Mouse (Mus musculus): Measurements from ENCODE around the gene Bola1. TPM values are rescaled to one million over a fixed set of nuclear protein-coding genes. Genes with fewer than 3 reads are reported as not detected.
A peak's percentile ranks its signal among the peaks of the same experiment; 100 is the strongest.

Gene Bola1
- total and polyA plus RNA-seq, 3 experiments, result 47.6 to 57.0 (median 56.5) TPM

DNA sequence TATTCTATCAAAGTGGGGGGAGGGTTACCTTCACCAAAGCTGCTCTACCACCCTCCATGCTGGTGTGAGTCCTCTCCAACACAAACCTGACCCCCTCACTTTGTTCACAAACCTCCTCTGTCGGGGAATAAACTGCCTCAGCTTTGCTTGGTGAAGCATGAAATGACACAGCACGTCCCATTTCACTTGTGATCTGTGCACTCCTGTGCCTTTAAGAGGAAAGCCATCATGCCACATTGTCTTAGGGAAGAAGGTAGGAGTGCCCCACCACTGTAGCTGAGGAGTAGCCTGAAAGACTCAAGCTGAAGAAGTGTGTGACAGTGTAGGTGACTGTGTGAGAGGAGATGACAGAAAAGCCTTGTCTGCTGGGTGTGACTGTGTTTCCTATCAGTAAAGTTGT, 5.9 kb upstream of the Bola1 start:
- DNase-seq (ENCODE audit: extremely low read depth), result peak; percentile 45
- Histone ChIP-seq H3K9me3 (replicated peaks; ENCODE audit: low read length) (no peaks in the 10 kb centered on the region), H3K27me3 (replicated peaks) (no peaks in the 10 kb centered on the region), H3K4me1 (ENCODE audit: control insufficient read depth in 1 of 2, insufficient read depth in 2 of 2) (peaks cover 23 to 77% of the 10 kb centered on the region in 2 experiments), H3K9ac (ENCODE audit: insufficient read depth, low read depth) (peak overlapping the region; percentile 71), H3K36me3 (replicated peaks in 1 of 2; ENCODE audit: control insufficient read depth in 1 of 2, insufficient read depth in 1 of 2, low read length in 1 of 2) (no peaks in the 10 kb centered on the region), H3K4me3 (replicated peaks in 1 of 3; ENCODE audit: low read depth in 2 of 3, low read length in 2 of 3, poor library complexity in 1 of 3) (peak overlapping the region in 1 of 3 experiments; percentile 17), H3K4me2 (ENCODE audit: insufficient read depth, low read depth, poor library complexity, severe bottlenecking) (peak overlapping the region; percentile 72; the same call in 1 of the 2 replicates), H3K79me2 (replicated peaks; ENCODE audit: control insufficient read depth, extremely low read depth, insufficient read depth, poor library complexity, severe bottlenecking) (peaks cover 16% of the 10 kb centered on the region), H3K27ac (ENCODE audit: insufficient read depth, low read depth) (peak overlapping the region; percentile 64)
- peak; percentile 34; the same call in 1 of the 2 replicates for TF ChIP-seq BHLHE40 (IDR thresholded peaks at IDR 0.05; ENCODE audit: low read depth, low read length)
- no peak for TF ChIP-seq MEF2A (IDR thresholded peaks at IDR 0.05; ENCODE audit: borderline replicate concordance, low read depth, low read length)
- no peak for TF ChIP-seq POLR2AphosphoS2 (IDR thresholded peaks at IDR 0.05; ENCODE audit: low read depth, low read length)
- TF ChIP-seq UBTF (IDR thresholded peaks at IDR 0.05; ENCODE audit: low read depth, low read length), result no peak
- TF ChIP-seq CHD2 (IDR thresholded peaks at IDR 0.05; ENCODE audit: low read length), result 0 out of 2 replicates have a peak, but pooled peaks have one; percentile 29
- no peak for TF ChIP-seq SIN3A (IDR thresholded peaks at IDR 0.05; ENCODE audit: low read length)
- TF ChIP-seq ZC3H11A (IDR thresholded peaks at IDR 0.05; ENCODE audit: low read depth, low read length), result no peak
- TF ChIP-seq IRF4 (IDR thresholded peaks at IDR 0.05; ENCODE audit: low read depth, low read length), result no peak
- TF ChIP-seq GABPA (IDR thresholded peaks at IDR 0.05; ENCODE audit: insufficient replicate concordance, low read depth, low read length), result no peak
- TF ChIP-seq ELF1 (IDR thresholded peaks at IDR 0.05; ENCODE audit: low read depth, low read length), result no peak
- no peak for TF ChIP-seq TCF12 (IDR thresholded peaks at IDR 0.05; ENCODE audit: low read depth, low read length)
- no peak for TF ChIP-seq KAT2A (IDR thresholded peaks at IDR 0.05; ENCODE audit: insufficient replicate concordance, low read length)
- no peak for TF ChIP-seq USF1 (IDR thresholded peaks at IDR 0.05; ENCODE audit: low read depth, low read length)
- TF ChIP-seq MAFK (IDR thresholded peaks at IDR 0.05; ENCODE audit: insufficient replicate concordance, low read length), result 0 out of 2 replicates have a peak, but pooled peaks have one; percentile 50
- TF ChIP-seq E2F4 (IDR thresholded peaks at IDR 0.05; ENCODE audit: insufficient replicate concordance, low read depth, low read length), result no peak
- no peak for TF ChIP-seq POLR2A (IDR thresholded peaks at IDR 0.05; ENCODE audit: low read depth, low read length)
- TF ChIP-seq MYC (IDR thresholded peaks at IDR 0.05; ENCODE audit: low read depth, low read length), result no peak
- no peak for TF ChIP-seq ZKSCAN1 (IDR thresholded peaks at IDR 0.05; ENCODE audit: borderline replicate concordance, low read depth, low read length)
- no peak for TF ChIP-seq HCFC1 (IDR thresholded peaks at IDR 0.05; ENCODE audit: low read depth, low read length)
- no peak for TF ChIP-seq JUND (conservative IDR thresholded peaks at IDR 0.05; ENCODE audit: low read depth, low read length)
- no peak for TF ChIP-seq ZMIZ1 (IDR thresholded peaks at IDR 0.05; ENCODE audit: low read depth, low read length)
- in situ Hi-C loops (cut with MboI; ENCODE audit: low pct_ligation_motif_present, low pct_unique_long_range_greater_than_20kb, low sequenced_read_pairs) (loop anchor here (10.0 kb wide), 2 partner anchors 261 to 571 kb away; partner anchors contain the start of gene Mcl1), dilution Hi-C loops (cut with MboI; ENCODE audit: extremely low pct_ligation_motif_present, extremely low pct_unique_long_range_greater_than_20kb, low sequenced_read_pairs) (no loop called here)

Measured in CH12.LX (cell line).